Mouse (Mus musculus) cerebellum, adult 11 months (tissue): ENCODE results near the gene Nrgn.

Experiments
- DNase-seq: peaks from one replicate; pipeline ENCODE4 v3.0.0; 2022

Nrgn gene

DNA sequence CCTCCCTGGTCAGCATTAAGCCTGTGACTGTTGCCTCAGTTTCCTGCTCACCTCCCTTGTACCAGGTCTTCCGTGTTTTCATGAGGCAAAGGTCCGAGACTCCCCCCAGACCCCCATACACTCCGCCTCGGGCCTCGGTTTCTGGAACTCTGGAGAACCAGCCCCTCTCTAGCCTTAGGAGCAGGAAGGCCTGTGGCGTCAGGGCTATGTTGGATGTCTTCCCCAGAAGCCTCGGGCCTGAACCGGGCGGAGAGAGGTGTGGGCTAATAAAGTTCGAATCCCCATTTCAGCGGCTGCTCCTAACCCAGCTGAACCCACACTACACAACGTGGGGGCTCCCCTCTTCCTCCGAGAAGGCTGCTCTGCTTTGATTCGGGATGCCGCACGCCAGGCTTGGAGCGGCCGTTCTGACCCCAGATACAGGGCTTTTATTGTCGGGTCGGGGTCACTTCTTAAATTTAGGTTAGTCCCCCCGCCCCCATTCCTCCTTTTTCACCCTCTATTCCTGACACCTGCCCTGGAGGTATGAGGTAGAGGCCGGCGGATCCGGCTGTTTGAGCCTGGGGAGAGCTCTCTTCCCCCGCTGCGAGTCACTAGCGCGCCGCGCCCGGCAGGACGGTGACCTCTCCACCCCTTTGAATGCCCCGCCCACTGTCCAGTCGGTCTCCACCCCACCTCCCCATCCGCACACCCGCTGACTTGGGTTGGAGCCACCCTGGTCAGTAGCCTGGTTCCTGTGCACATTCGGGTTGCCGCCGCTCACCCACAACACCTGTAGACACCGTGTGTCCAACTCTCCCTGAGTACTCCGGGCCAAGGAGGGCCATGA, 25.1 kb downstream of the Nrgn start, which contains the start of gene Esam:
Esam (plus strand) TSS at position 683 of the 829 bp plus-strand sequence.
- DNase-seq = no peak

- no peak for DNase-seq
Measured at GRCm38 (mm10) chr9:37526443-37527395, 26.0 kb downstream of the Nrgn start.

DNA sequence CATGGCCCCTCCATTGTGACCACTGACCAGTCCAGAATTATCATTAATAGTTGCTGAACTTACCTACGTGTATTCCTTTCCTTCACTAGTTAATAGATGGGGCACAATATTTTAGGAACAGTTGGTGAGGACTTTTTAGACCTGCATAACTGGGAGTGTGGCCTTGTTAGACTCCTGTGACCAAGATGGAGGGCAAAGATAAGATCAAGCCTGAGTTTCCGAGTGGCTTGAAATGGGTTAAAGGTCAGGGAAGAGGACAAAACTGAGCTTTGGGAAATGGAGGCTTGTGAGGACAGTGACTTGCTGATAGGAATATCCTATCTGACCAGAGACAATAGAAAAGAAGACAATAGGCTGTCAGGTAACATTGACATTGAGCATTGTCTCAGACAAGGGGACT, 27.2 kb downstream of the Nrgn start:
- no peak for DNase-seq

DNA sequence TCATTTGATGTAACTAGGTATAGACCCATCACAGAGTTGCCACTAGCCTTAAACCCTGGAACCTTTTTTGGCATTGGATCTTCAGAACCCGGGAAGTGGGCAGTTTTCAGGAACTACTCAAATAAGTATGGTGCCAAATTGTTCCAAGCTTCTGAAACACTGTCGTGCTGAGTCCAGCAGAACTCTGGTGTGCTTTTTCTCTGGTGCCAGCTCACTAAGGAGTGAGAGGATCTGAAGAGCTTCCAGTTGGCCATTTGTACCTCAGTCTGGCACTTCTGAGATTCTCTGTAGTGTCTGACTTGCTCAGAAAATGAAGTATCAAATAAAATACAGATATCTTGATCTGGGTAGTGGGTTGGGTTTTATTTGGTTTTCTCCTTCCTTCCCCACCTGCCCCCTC, 32.7 kb downstream of the Nrgn start:
- no peak for DNase-seq

- no peak for DNase-seq
Measured at GRCm38 (mm10) chr9:37518991-37519390, 33.7 kb downstream of the Nrgn start.

- no peak for DNase-seq
Measured at GRCm38 (mm10) chr9:37517467-37517866, 35.2 kb downstream of the Nrgn start.

DNA sequence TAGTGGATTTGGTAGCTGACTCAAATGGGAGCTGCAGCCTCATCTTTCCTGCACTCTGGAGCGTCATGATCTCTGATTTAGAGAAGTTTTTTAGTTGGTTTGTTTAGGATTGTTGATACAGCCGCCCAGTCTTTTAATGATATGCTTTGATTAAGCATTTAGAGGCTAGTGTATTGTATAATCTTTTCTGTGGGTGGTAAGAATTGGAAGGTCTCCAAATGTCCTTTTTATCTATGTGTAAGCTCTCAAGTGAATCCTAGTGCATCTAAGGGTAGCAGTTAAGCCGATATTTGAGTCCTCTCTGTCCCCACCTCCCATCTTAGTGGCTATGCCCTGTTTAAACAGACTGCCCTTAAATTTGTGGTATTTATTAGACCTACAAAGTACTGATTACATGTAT, 38.2 kb downstream of the Nrgn start:
- no peak for DNase-seq

GRCm38 (mm10) chr9:37512097-37512496, 40.6 kb downstream of the Nrgn start:
- no peak for DNase-seq

GRCm38 (mm10) chr9:37506023-37506422, 46.7 kb downstream of the Nrgn start:
- no peak for DNase-seq

DNA sequence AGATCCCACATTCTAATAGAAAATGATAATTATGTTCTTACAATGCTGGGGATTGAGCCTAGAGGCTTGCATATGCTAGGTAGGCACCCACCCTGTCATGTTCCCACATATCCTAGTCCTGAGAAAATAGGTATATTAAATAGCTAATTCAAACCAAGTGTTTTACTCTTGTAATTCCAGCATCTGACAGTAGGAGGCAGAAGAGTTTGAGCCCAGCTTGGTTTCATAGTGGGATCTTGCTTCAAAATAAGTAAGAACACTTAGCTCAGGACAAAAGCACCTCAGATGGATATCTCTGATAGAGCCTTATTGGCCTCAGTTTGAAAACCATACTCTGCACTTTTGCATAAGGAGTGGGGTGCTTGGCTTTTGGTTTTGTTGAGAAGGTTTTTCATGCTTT, 48.4 kb downstream of the Nrgn start:
- DNase-seq = no peak

DNA sequence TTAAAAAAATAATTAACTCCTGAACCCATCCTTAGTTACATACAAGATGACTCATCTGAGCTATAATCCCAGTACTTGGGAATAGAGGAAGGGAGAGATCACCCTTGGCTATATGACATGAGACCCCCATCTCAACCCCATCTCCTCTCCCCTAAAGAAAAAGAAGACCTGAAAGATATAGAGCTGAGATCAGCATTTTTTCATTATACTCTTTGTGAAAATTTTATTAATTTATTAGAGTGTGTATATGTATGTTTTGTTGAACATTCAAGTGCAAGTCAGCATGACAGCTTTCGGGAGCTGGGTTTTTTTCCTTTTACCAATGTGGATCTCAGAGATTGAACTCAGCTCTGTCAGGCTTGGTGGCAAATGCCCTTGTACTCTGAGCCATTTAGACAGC, 51.5 kb downstream of the Nrgn start:
- DNase-seq = no peak

DNA sequence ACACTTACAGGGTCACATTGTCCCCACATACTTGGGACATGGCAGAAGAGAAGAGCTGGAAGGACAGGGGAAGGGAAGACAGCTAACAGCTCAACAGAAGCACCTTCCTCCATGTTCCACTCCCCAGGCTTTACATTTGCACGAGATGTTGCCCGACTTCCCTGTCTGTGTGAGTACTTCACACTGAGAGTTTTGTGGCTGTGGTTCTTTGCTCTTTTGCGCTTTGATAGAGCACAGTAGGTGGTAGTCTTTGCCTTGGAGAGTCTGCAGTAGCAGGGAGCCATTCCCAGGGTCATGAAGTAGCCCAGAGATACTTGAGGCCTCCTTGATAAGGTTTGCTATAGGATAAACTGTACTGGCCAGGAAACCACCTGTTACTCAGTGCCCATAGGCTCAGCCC, 52.5 kb downstream of the Nrgn start:
- DNase-seq = no peak

DNA sequence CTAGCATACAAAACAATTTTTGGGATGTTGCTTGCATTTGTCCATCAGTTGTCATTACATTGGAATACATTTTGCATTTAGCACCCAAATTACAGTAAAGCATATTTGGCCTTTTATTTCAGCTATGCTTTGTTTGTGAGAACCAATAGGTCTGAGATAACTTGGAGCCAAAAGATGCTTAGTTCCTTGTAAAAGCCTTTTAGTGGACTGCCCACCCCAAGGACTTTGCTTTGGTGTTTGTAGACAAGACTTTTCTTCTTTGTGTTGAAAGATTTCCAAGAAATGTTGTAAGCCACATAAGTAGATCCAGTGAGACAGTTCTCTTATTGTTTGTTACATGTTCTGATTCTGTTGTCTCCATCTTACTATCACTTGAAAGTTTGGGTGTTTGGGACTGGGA, 56.4 kb downstream of the Nrgn start:
- DNase-seq = no peak

- no peak for DNase-seq
Measured at GRCm38 (mm10) chr9:37495761-37496160, 56.9 kb downstream of the Nrgn start.
